In genomic region chr8:116430051-116430450, GRCm38 (mm10) we compare ENCODE assay signal across 13 mouse cellular contexts.
DNase-seq lines count a peak whose midpoint lies in the region; ATAC-seq and TF ChIP-seq lines count a peak whose summit lies in the region.
"Had no signal": no experiment of that assay in that cellular context is flagged by ENCODE, and none has a peak within 500 bp of the region (broad histone marks: within the 10 kb centered on the region; RNA-seq: fewer than 3 reads in every experiment).

No protein-coding gene starts in this region.

- H3K4me2 ChIP-seq in heart, embryonic 15.5 days: no peak overlapping the region
- H3K4me2 ChIP-seq in stomach, postnatal 0 days (replicated peaks; ENCODE audit: low read depth): no peak overlapping the region
- H3K4me2 ChIP-seq: neural tube, embryonic 15.5 days had no signal

- H3K9ac ChIP-seq in heart, embryonic 15.5 days: no peak overlapping the region
- H3K9ac ChIP-seq in stomach, postnatal 0 days (ENCODE audit: low read length): no peak overlapping the region
- H3K9ac ChIP-seq: neural tube, embryonic 15.5 days had no signal

- no peaks in the 10 kb centered on the region for H3K9me3 ChIP-seq in heart, embryonic 15.5 days (replicated peaks)
- no peaks in the 10 kb centered on the region for H3K9me3 ChIP-seq in stomach, postnatal 0 days (ENCODE audit: control insufficient read depth, low read length)
- H3K9me3 ChIP-seq: neural tube, embryonic 15.5 days had no signal

- TF ChIP-seq EP300 in stomach, postnatal 0 days (optimal IDR thresholded peaks at IDR 0.05): peak; percentile 37

- no peak overlapping the region for H3K4me3 ChIP-seq in lung, adult 2 months (replicated peaks; ENCODE audit: extremely low read depth, low read depth, low read length)
- H3K4me3 ChIP-seq in heart, embryonic 15.5 days: no peak overlapping the region
- no peak overlapping the region for H3K4me3 ChIP-seq in stomach, postnatal 0 days (ENCODE audit: low read depth, low read length)
- H3K4me3 ChIP-seq: neural tube, embryonic 15.5 days had no signal

- H3K27me3 ChIP-seq in heart, embryonic 15.5 days: no peaks in the 10 kb centered on the region
- H3K27me3 ChIP-seq in stomach, postnatal 0 days (ENCODE audit: control insufficient read depth, insufficient read depth, low read length): no peaks in the 10 kb centered on the region
- H3K27me3 ChIP-seq: neural tube, embryonic 15.5 days; Patski had no signal

- no peak overlapping the region for H3K27ac ChIP-seq in heart, embryonic 15.5 days
- H3K27ac ChIP-seq in stomach, postnatal 0 days (replicated peaks): no peak overlapping the region
- H3K27ac ChIP-seq: neural tube, embryonic 15.5 days had no signal

- TF ChIP-seq POLR2A in lung, adult 2 months (IDR thresholded peaks at IDR 0.05; ENCODE audit: borderline replicate concordance, extremely low read depth, low read depth, low read length): no peak

- no peaks in the 10 kb centered on the region for H3K36me3 ChIP-seq in heart, embryonic 15.5 days
- no peaks in the 10 kb centered on the region for H3K36me3 ChIP-seq in stomach, postnatal 0 days (ENCODE audit: control insufficient read depth, insufficient read depth, low read length)
- H3K36me3 ChIP-seq: neural tube, embryonic 15.5 days had no signal

- H3K4me1 ChIP-seq in lung, adult 2 months (ENCODE audit: control insufficient read depth, insufficient read depth, low read length): no peaks in the 10 kb centered on the region
- no peaks in the 10 kb centered on the region for H3K4me1 ChIP-seq in heart, embryonic 15.5 days (replicated peaks)
- no peaks in the 10 kb centered on the region for H3K4me1 ChIP-seq in stomach, postnatal 0 days (replicated peaks; ENCODE audit: control insufficient read depth, insufficient read depth)

- ATAC-seq in heart, embryonic 15.5 days (replicated peaks; ENCODE audit: insufficient number of reproducible peaks, insufficient read depth, low FRiP score, low read depth): 0 out of 2 replicates have a peak, but pooled peaks have one; percentile 35
- peak; percentile 47; the same call in 1 of the 2 replicates for ATAC-seq in stomach, postnatal 0 days (ENCODE audit: low FRiP score, low TSS enrichment)
- ATAC-seq: Patski had no signal

- no peak for TF ChIP-seq CTCF in lung, adult 2 months (IDR thresholded peaks at IDR 0.05; ENCODE audit: insufficient read depth, low read length)
- no peak for TF ChIP-seq CTCF in stomach, postnatal 0 days (IDR thresholded peaks at IDR 0.05; ENCODE audit: low read depth)

- DNase-seq in gastrocnemius, adult 18-20 months (ENCODE audit: low spot score): peak; percentile 58
- DNase-seq in gastrocnemius, postnatal 10 days: no peak
- peak; percentile 1 for DNase-seq in lung, postnatal 25 days (ENCODE audit: low spot score)
- no peak for DNase-seq in lung, adult 2 months
- DNase-seq in stomach, postnatal 0 days (ENCODE audit: low spot score): peak; percentile 18
- no peak for DNase-seq in T-cell, adult 2 months (ENCODE audit: low spot score)
- DNase-seq in B cell, adult 2 months: no peak
- DNase-seq: kidney, adult 9 months; midbrain, embryonic 14.5 days; thymus, postnatal 14 days had no signal

- 69% methylated on average over 5 of the region's 5 CpGs for WGBS in lung, adult 2 months
- 48% methylated on average over 5 of the region's 5 CpGs for WGBS in heart, embryonic 15.5 days
- 74% methylated on average over 5 of the region's 5 CpGs for WGBS in stomach, postnatal 0 days

Comparison
In these comparisons a context has a peak if more than half of its experiments do, and no peak if none do; other contexts are left out.
1. DNase-seq: peak in gastrocnemius, adult 18-20 months (single experiment), lung, postnatal 25 days (single experiment) and stomach, postnatal 0 days (single experiment); none in gastrocnemius, postnatal 10 days (single experiment), lung, adult 2 months (single experiment), T-cell, adult 2 months (single experiment) and B cell, adult 2 months (0 of 2).